Mouse (Mus musculus) kidney, embryonic 16.5 days (tissue): ENCODE data around the gene Nabp2. TPM values are rescaled to one million over a fixed set of nuclear protein-coding genes. Genes with fewer than 3 reads are reported as not detected.

Experiments used
- ATAC-seq: fragments of 200-750 bp; cut with Nextera tagmentation; 2 replicates; pipeline ENCODE4 v1.8.0; 2017; ENCODE audit warnings: moderate TSS enrichment; ENCODE audit not compliant: low FRiP score, low TSS enrichment
- H3K27ac ChIP-seq: fragments of 300-500 bp; sonication (generic); 2 replicates; pipeline ENCODE4 v1.5.1; 2014; ENCODE audit warnings: low read length
- H3K27me3 ChIP-seq: fragments of 300-500 bp; sonication (generic); 2 replicates; pipeline ENCODE4 v1.6.1; 2014; ENCODE audit warnings: low read length, control low read depth, mixed read lengths; ENCODE audit not compliant: insufficient read depth
- H3K36me3 ChIP-seq: fragments of 300-500 bp; sonication (generic); 2 replicates; pipeline ENCODE4 v1.6.1; 2014; ENCODE audit warnings: low read length, control low read depth, mixed read lengths; ENCODE audit not compliant: insufficient read depth
- H3K4me1 ChIP-seq: fragments of 300-500 bp; sonication (generic); 2 replicates; pipeline ENCODE4 v1.6.1; 2014; ENCODE audit warnings: low read length, control low read depth, mixed read lengths; ENCODE audit not compliant: insufficient read depth
- H3K4me2 ChIP-seq: fragments of 300-500 bp; sonication (generic); replicated peaks from 2 replicates; pipeline ENCODE4 v1.6.1; 2014; ENCODE audit warnings: low read depth, low read length
- H3K4me3 ChIP-seq: fragments of 300-500 bp; sonication (generic); 2 replicates; pipeline ENCODE4 v1.5.1; 2014; ENCODE audit warnings: mild to moderate bottlenecking, low read length
- H3K9ac ChIP-seq: fragments of 300-500 bp; sonication (generic); replicated peaks from 2 replicates; pipeline ENCODE4 v1.6.1; 2014; ENCODE audit warnings: low read length
- H3K9me3 ChIP-seq: fragments of 300-500 bp; sonication (generic); 2 replicates; pipeline ENCODE4 v1.6.1; 2016; ENCODE audit warnings: low read length, control low read depth
- WGBS: fragments of 180-500 bp; shearing (Covaris S2); extraction: QIAGEN DNeasy Blood & Tissue Kit; methylation state at CpG from one replicate; pipeline ENCODE4 v1.1.7; 2014; 5-methylcytosine and 5-hydroxymethylcytosine counted together
- polyA plus RNA-seq: library from polyadenylated mRNA; unstranded; fragments of >200 nt; fragmentation: Nextera tagmentation; extraction: Ambion mirVana; gene quantifications from 2 replicates; pipeline ENCODE4 v1.2.1, GENCODE M21; 2015

The Nabp2 gene
- 81.7 and 94.8 TPM in 2 replicates for polyA plus RNA-seq

- peak within 1 kb of the TSS; percentile 93 for H3K9ac ChIP-seq
- no peaks in the 10 kb centered on the region for H3K27me3 ChIP-seq
- H3K4me2 ChIP-seq: peak within 1 kb of the TSS; percentile 94
- H3K9me3 ChIP-seq: no peaks in the 10 kb centered on the region
- peaks cover 32% of the 10 kb centered on the region for H3K4me1 ChIP-seq
- peaks cover 17% of the 10 kb centered on the region for H3K36me3 ChIP-seq
- H3K4me3 ChIP-seq: peak within 1 kb of the TSS; percentile 99
- peak within 1 kb of the TSS; percentile 98 for H3K27ac ChIP-seq
- 0% methylated on average over 50 of the region's 50 CpGs for WGBS
- peak; percentile 94 for ATAC-seq
Observed at GRCm38 (mm10) chr10:128411211-128412054, at the start of gene Nabp2, which contains the start of gene Rnf41. TSS of gene Nabp2 (minus strand) at chr10:128411492. TSS of gene Rnf41 (plus strand) at chr10:128411657.

GRCm38 (mm10) chr10:128460270-128460630 is 49.0 kb upstream of the Nabp2 start:
- ATAC-seq: no peak
- Histone ChIP-seq H3K4me2 (peak overlapping the region; percentile 59), H3K4me1 (peaks cover 12% of the 10 kb centered on the region), H3K9ac (peak overlapping the region; percentile 98), H3K36me3 (peaks cover 27% of the 10 kb centered on the region), H3K9me3 (no peaks in the 10 kb centered on the region), H3K4me3 (peak overlapping the region; percentile 94), H3K27ac (peak overlapping the region; percentile 95; the same call in 1 of the 2 replicates), H3K27me3 (no peaks in the 10 kb centered on the region)
- 2% methylated on average over 5 of the region's 5 CpGs for WGBS

- peak overlapping the region; percentile 98 for H3K9ac ChIP-seq
- ATAC-seq: peak; percentile 72
- no peaks in the 10 kb centered on the region for H3K27me3 ChIP-seq
- H3K36me3 ChIP-seq: peaks cover 22% of the 10 kb centered on the region
- WGBS: 2% methylated on average over 25 of the region's 67 CpGs
- peak overlapping the region; percentile 95 for H3K27ac ChIP-seq
- peak overlapping the region; percentile 59 for H3K4me2 ChIP-seq
- H3K4me3 ChIP-seq: peak overlapping the region; percentile 94
- no peaks in the 10 kb centered on the region for H3K9me3 ChIP-seq
- H3K4me1 ChIP-seq: peaks cover 17% of the 10 kb centered on the region
Observed at GRCm38 (mm10) chr10:128459409-128460269, 48.3 kb upstream of the Nabp2 start.

- Histone ChIP-seq H3K4me2 (peak within 1 kb of the TSS; percentile 59), H3K9me3 (no peaks in the 10 kb centered on the region), H3K36me3 (peaks cover 15% of the 10 kb centered on the region), H3K27me3 (no peaks in the 10 kb centered on the region), H3K27ac (peak within 1 kb of the TSS; percentile 95), H3K4me1 (peaks cover 17% of the 10 kb centered on the region), H3K4me3 (peak within 1 kb of the TSS; percentile 94), H3K9ac (peak within 1 kb of the TSS; percentile 98)
- WGBS: under 1% methylated on average over 65 of the region's 86 CpGs
- ATAC-seq: peak; percentile 79
Observed at GRCm38 (mm10) chr10:128458719-128459408, 47.6 kb upstream of the Nabp2 start, which contains the start of gene Smarcc2. TSS of gene Smarcc2 (plus strand) at chr10:128459248.

GRCm38 (mm10) chr10:128458348-128458718 is 47.0 kb upstream of the Nabp2 start:
- Histone ChIP-seq H3K4me1 (peaks cover 17% of the 10 kb centered on the region), H3K4me3 (peak overlapping the region; percentile 94), H3K4me2 (peak overlapping the region; percentile 59), H3K9me3 (no peaks in the 10 kb centered on the region), H3K27ac (peak overlapping the region; percentile 95), H3K27me3 (no peaks in the 10 kb centered on the region), H3K9ac (peak overlapping the region; percentile 98), H3K36me3 (peaks cover 11% of the 10 kb centered on the region; the same call in 1 of the 2 replicates)
- peak; percentile 76 for ATAC-seq
- under 1% methylated on average over 29 of the region's 29 CpGs for WGBS

- no peak overlapping the region for H3K27ac ChIP-seq
- no peaks in the 10 kb centered on the region for H3K9me3 ChIP-seq
- no peak overlapping the region for H3K9ac ChIP-seq
- no peak overlapping the region for H3K4me3 ChIP-seq
- WGBS: 75% methylated on average over 6 of the region's 6 CpGs
- H3K36me3 ChIP-seq: peaks cover 6% of the 10 kb centered on the region; the same call in 1 of the 2 replicates
- no peaks in the 10 kb centered on the region for H3K27me3 ChIP-seq
- no peak for ATAC-seq
- peaks cover 17% of the 10 kb centered on the region for H3K4me1 ChIP-seq
- H3K4me2 ChIP-seq: 0 out of 2 replicates have a peak overlapping the region, but pooled peaks have one; percentile 59
Observed at GRCm38 (mm10) chr10:128457676-128458075, 46.4 kb upstream of the Nabp2 start.

- H3K9me3 ChIP-seq: no peaks in the 10 kb centered on the region
- peak overlapping the region; percentile 43 for H3K4me2 ChIP-seq
- no peak for ATAC-seq
- peak overlapping the region; percentile 9; the same call in 1 of the 2 replicates for H3K4me3 ChIP-seq
- H3K9ac ChIP-seq: peak overlapping the region; percentile 52
- no peaks in the 10 kb centered on the region for H3K27me3 ChIP-seq
- H3K36me3 ChIP-seq: no peaks in the 10 kb centered on the region
- no peak overlapping the region for H3K27ac ChIP-seq
- 3% methylated on average over 6 of the region's 6 CpGs for WGBS
- H3K4me1 ChIP-seq: peaks cover 7% of the 10 kb centered on the region; the same call in 1 of the 2 replicates
Observed at GRCm38 (mm10) chr10:128455280-128455679, 44.0 kb upstream of the Nabp2 start.

- H3K4me1 ChIP-seq: peaks cover 5% of the 10 kb centered on the region; the same call in 1 of the 2 replicates
- H3K27me3 ChIP-seq: no peaks in the 10 kb centered on the region
- no peak for ATAC-seq
- H3K36me3 ChIP-seq: no peaks in the 10 kb centered on the region
- H3K4me2 ChIP-seq: no peak overlapping the region
- no peak overlapping the region for H3K27ac ChIP-seq
- WGBS: 48% methylated on average over 3 of the region's 3 CpGs
- H3K9me3 ChIP-seq: no peaks in the 10 kb centered on the region
- H3K9ac ChIP-seq: no peak overlapping the region
- H3K4me3 ChIP-seq: no peak overlapping the region
Observed at GRCm38 (mm10) chr10:128454471-128454870, 43.2 kb upstream of the Nabp2 start.

GRCm38 (mm10) chr10:128451014-128451413 is 39.7 kb upstream of the Nabp2 start:
- ATAC-seq: no peak

More at GRCm38 (mm10) chr10:128451014-128451413, 39.7 kb upstream of the Nabp2 start:
- peaks cover 5% of the 10 kb centered on the region; the same call in 1 of the 2 replicates for H3K4me1 ChIP-seq
- no peak overlapping the region for H3K27ac ChIP-seq
- no peak overlapping the region for H3K4me3 ChIP-seq
- H3K27me3 ChIP-seq: no peaks in the 10 kb centered on the region
- H3K9ac ChIP-seq: no peak overlapping the region
- H3K9me3 ChIP-seq: no peaks in the 10 kb centered on the region
- WGBS: 86% methylated on average over 6 of the region's 6 CpGs
- H3K36me3 ChIP-seq: no peaks in the 10 kb centered on the region
- H3K4me2 ChIP-seq: no peak overlapping the region
